Mouse (Mus musculus) kidney, adult 2 months (tissue): ENCODE results near the gene Slc22a15.

ENCODE experiments used
- CTCF ChIP-seq: fragments of 200-500 bp; conservative IDR thresholded peaks from 2 replicates; pipeline ENCODE4 v1.5.1; 2011; ENCODE audit warnings: low read depth, mild to moderate bottlenecking, control low read depth, low read length, moderate library complexity, mixed read lengths; ENCODE audit not compliant: insufficient read depth, insufficient read length
- POLR2A ChIP-seq: fragments of 200-500 bp; IDR thresholded peaks from one replicate; pipeline ENCODE4 v1.6.1; 2011; ENCODE audit warnings: low read depth, low read length, control low read depth

- no peak for TF ChIP-seq CTCF
- TF ChIP-seq POLR2A, result no peak
These were observed 33.8 kb upstream of the Slc22a15 start for GRCm38 (mm10) chr3:101958047-101958446.
